Mouse (Mus musculus): ENCODE results near the gene Gm10644. TPM values are rescaled to one million over a fixed set of nuclear protein-coding genes. Genes with fewer than 3 reads are reported as not detected.

The Gm10644 gene
- polyA plus RNA-seq, 1 experiment from 2014 or later: 1.3 TPM

- Histone ChIP-seq H3K4me2 (ENCODE audit: low read length) (no peak overlapping the region), H3K27me3 (replicated peaks; ENCODE audit: control insufficient read depth, insufficient read depth, low read length) (peaks cover 7% of the 10 kb centered on the region; the same call in 1 of the 2 replicates), H3K9me3 (ENCODE audit: control insufficient read depth, low read length) (no peaks in the 10 kb centered on the region), H3K4me3 (replicated peaks; ENCODE audit: low read length) (no peak overlapping the region), H3K4me1 (replicated peaks; ENCODE audit: control insufficient read depth, insufficient read depth, low read length) (peaks cover 19% of the 10 kb centered on the region), H3K27ac (ENCODE audit: low read length) (no peak overlapping the region), H3K9ac (replicated peaks; ENCODE audit: low read depth, low read length) (no peak overlapping the region), H3K36me3 (ENCODE audit: control insufficient read depth, insufficient read depth) (no peaks in the 10 kb centered on the region)
- ATAC-seq: no peak
- WGBS: 84% methylated on average over 7 of the region's 7 CpGs
These were observed 58.5 kb downstream of the Gm10644 start for GRCm38 (mm10) chr8:83896461-83896860.

- Histone ChIP-seq H3K27me3 (replicated peaks; ENCODE audit: control insufficient read depth, insufficient read depth, low read length) (peaks cover 7% of the 10 kb centered on the region; the same call in 1 of the 2 replicates), H3K4me3 (replicated peaks; ENCODE audit: low read length) (no peak overlapping the region), H3K9me3 (ENCODE audit: control insufficient read depth, low read length) (no peaks in the 10 kb centered on the region), H3K4me1 (replicated peaks; ENCODE audit: control insufficient read depth, insufficient read depth, low read length) (peaks cover 19% of the 10 kb centered on the region), H3K36me3 (ENCODE audit: control insufficient read depth, insufficient read depth) (no peaks in the 10 kb centered on the region), H3K4me2 (ENCODE audit: low read length) (no peak overlapping the region), H3K9ac (replicated peaks; ENCODE audit: low read depth, low read length) (no peak overlapping the region), H3K27ac (ENCODE audit: low read length) (no peak overlapping the region)
- WGBS: 6% methylated on average over 5 of the region's 5 CpGs
- no peak for ATAC-seq
These were observed 59.1 kb downstream of the Gm10644 start for GRCm38 (mm10) chr8:83895894-83896293.

- Histone ChIP-seq H3K27ac (ENCODE audit: low read length) (no peak overlapping the region), H3K9ac (replicated peaks; ENCODE audit: low read depth, low read length) (no peak overlapping the region), H3K4me3 (replicated peaks; ENCODE audit: low read length) (no peak overlapping the region), H3K9me3 (ENCODE audit: control insufficient read depth, low read length) (no peaks in the 10 kb centered on the region), H3K4me1 (replicated peaks; ENCODE audit: control insufficient read depth, insufficient read depth, low read length) (peaks cover 19% of the 10 kb centered on the region), H3K4me2 (ENCODE audit: low read length) (no peak overlapping the region), H3K27me3 (replicated peaks; ENCODE audit: control insufficient read depth, insufficient read depth, low read length) (peaks cover 7% of the 10 kb centered on the region; the same call in 1 of the 2 replicates), H3K36me3 (ENCODE audit: control insufficient read depth, insufficient read depth) (no peaks in the 10 kb centered on the region)
- WGBS: 2% methylated on average over 5 of the region's 5 CpGs
- ATAC-seq: no peak
These were observed 61.1 kb downstream of the Gm10644 start for GRCm38 (mm10) chr8:83893915-83894314.

- H3K27ac ChIP-seq (ENCODE audit: low read length): no peak overlapping the region
- no peaks in the 10 kb centered on the region for H3K9me3 ChIP-seq (ENCODE audit: control insufficient read depth, low read length)
- H3K4me1 ChIP-seq (replicated peaks; ENCODE audit: control insufficient read depth, insufficient read depth, low read length): peaks cover 2% of the 10 kb centered on the region; the same call in 1 of the 2 replicates
- 54% methylated on average over 4 of the region's 4 CpGs for WGBS
- H3K4me3 ChIP-seq (replicated peaks; ENCODE audit: low read length): no peak overlapping the region
- no peak overlapping the region for H3K9ac ChIP-seq (replicated peaks; ENCODE audit: low read depth, low read length)
- H3K36me3 ChIP-seq (ENCODE audit: control insufficient read depth, insufficient read depth): no peaks in the 10 kb centered on the region
- H3K27me3 ChIP-seq (replicated peaks; ENCODE audit: control insufficient read depth, insufficient read depth, low read length): peaks cover 7% of the 10 kb centered on the region; the same call in 1 of the 2 replicates
- no peak for ATAC-seq
- no peak overlapping the region for H3K4me2 ChIP-seq (ENCODE audit: low read length)
These were observed 62.9 kb downstream of the Gm10644 start for GRCm38 (mm10) chr8:83892061-83892460.

GRCm38 (mm10) chr8:83888409-83888808, 66.6 kb downstream of the Gm10644 start:
- H3K9ac ChIP-seq (replicated peaks; ENCODE audit: low read depth, low read length): no peak overlapping the region
- no peak overlapping the region for H3K4me2 ChIP-seq (ENCODE audit: low read length)
- no peaks in the 10 kb centered on the region for H3K36me3 ChIP-seq (ENCODE audit: control insufficient read depth, insufficient read depth)
- H3K4me3 ChIP-seq (replicated peaks; ENCODE audit: low read length): no peak overlapping the region
- H3K27me3 ChIP-seq (replicated peaks; ENCODE audit: control insufficient read depth, insufficient read depth, low read length): no peaks in the 10 kb centered on the region
- 64% methylated on average over 2 of the region's 2 CpGs for WGBS
- H3K4me1 ChIP-seq (replicated peaks; ENCODE audit: control insufficient read depth, insufficient read depth, low read length): no peaks in the 10 kb centered on the region
- H3K9me3 ChIP-seq (ENCODE audit: control insufficient read depth, low read length): no peaks in the 10 kb centered on the region
- peak; percentile 79 for ATAC-seq
- H3K27ac ChIP-seq (ENCODE audit: low read length): peak overlapping the region; percentile 61; the same call in 1 of the 2 replicates

Small RNA genes within 50 kb of the gene (microRNA-seq; reads per million reads assigned to microRNA genes)
- not detected for gene Gm44330
- gene Gm44450: not detected

Other genes starting within 250 kb of the Gm10644 start
- gene Ddx39, start 240.0 kb downstream of the Gm10644 start, polyA plus RNA-seq (2015; fragmentation: Nextera tagmentation; extraction: Ambion mirVana): 116 TPM in 2 replicates
- gene Adgre5, start 213.9 kb downstream of the Gm10644 start, polyA plus RNA-seq (2015; fragmentation: Nextera tagmentation; extraction: Ambion mirVana): 8.1 and 10.8 TPM in 2 replicates
- gene Adgrl1, start 55.1 kb downstream of the Gm10644 start, polyA plus RNA-seq (2015; fragmentation: Nextera tagmentation; extraction: Ambion mirVana): 57.4 and 60.4 TPM in 2 replicates
- 14.8 and 19.5 TPM in 2 replicates for gene Asf1b, start 302 bp upstream of the Gm10644 start, polyA plus RNA-seq (2015; fragmentation: Nextera tagmentation; extraction: Ambion mirVana)
- 164 TPM in 2 replicates for gene Prkaca, start 17.8 kb upstream of the Gm10644 start, polyA plus RNA-seq (2015; fragmentation: Nextera tagmentation; extraction: Ambion mirVana)
- 8.1 and 9.7 TPM in 2 replicates for gene Samd1, start 42.5 kb upstream of the Gm10644 start, polyA plus RNA-seq (2015; fragmentation: Nextera tagmentation; extraction: Ambion mirVana)
- 1.1 and 1.3 TPM in 2 replicates for gene 1700067K01Rik, start 46.3 kb upstream of the Gm10644 start, polyA plus RNA-seq (2015; fragmentation: Nextera tagmentation; extraction: Ambion mirVana)
- not detected in 2 replicates for gene 2210011C24Rik, start 57.0 kb upstream of the Gm10644 start, polyA plus RNA-seq (2015; fragmentation: Nextera tagmentation; extraction: Ambion mirVana)
- gene Palm3, start 66.3 kb upstream of the Gm10644 start, polyA plus RNA-seq (2015; fragmentation: Nextera tagmentation; extraction: Ambion mirVana): 2.0 and 3.0 TPM in 2 replicates
- 0.65 and 0.79 TPM in 2 replicates for gene Il27ra, start 87.4 kb upstream of the Gm10644 start, polyA plus RNA-seq (2015; fragmentation: Nextera tagmentation; extraction: Ambion mirVana)
- gene Rln3, start 89.8 kb upstream of the Gm10644 start, polyA plus RNA-seq (2015; fragmentation: Nextera tagmentation; extraction: Ambion mirVana): not detected in 2 replicates
- 1.0 and 1.1 TPM in 2 replicates for gene Gm10643, start 109.9 kb upstream of the Gm10644 start, polyA plus RNA-seq (2015; fragmentation: Nextera tagmentation; extraction: Ambion mirVana)
- 8.7 and 11.3 TPM in 2 replicates for gene Rfx1, start 111.6 kb upstream of the Gm10644 start, polyA plus RNA-seq (2015; fragmentation: Nextera tagmentation; extraction: Ambion mirVana)
- 16.0 and 20.6 TPM in 2 replicates for gene Dcaf15, start 149.6 kb upstream of the Gm10644 start, polyA plus RNA-seq (2015; fragmentation: Nextera tagmentation; extraction: Ambion mirVana)
- gene Podnl1, start 170.8 kb upstream of the Gm10644 start, polyA plus RNA-seq (2015; fragmentation: Nextera tagmentation; extraction: Ambion mirVana): 0.31 and 0.38 TPM in 2 replicates
- gene Cc2d1a, start 192.7 kb upstream of the Gm10644 start, polyA plus RNA-seq (2015; fragmentation: Nextera tagmentation; extraction: Ambion mirVana): 35.4 and 43.8 TPM in 2 replicates
- 2.6 and 3.5 TPM in 2 replicates for gene 4930432K21Rik, start 192.8 kb upstream of the Gm10644 start, polyA plus RNA-seq (2015; fragmentation: Nextera tagmentation; extraction: Ambion mirVana)
- 3.2 and 4.7 TPM in 2 replicates for gene Nanos3, start 230.0 kb upstream of the Gm10644 start, polyA plus RNA-seq (2015; fragmentation: Nextera tagmentation; extraction: Ambion mirVana)

All from forebrain, embryonic 16.5 days (tissue).